Mouse (Mus musculus) frontal cortex, adult 2 months (tissue): Measurements from ENCODE around the gene Atxn1. TPM values are rescaled to one million over a fixed set of nuclear protein-coding genes. Genes with fewer than 3 reads are reported as not detected.

Experiments used
- DNase-seq, 2 experiments: peaks; one replicate each; pipeline ENCODE4 v3.0.0; 2022; ENCODE audit warnings: low spot score in 1 of 2; ENCODE audit errors: extremely low spot score in 1 of 2
- polyA plus RNA-seq: library from polyadenylated mRNA; depleted of rRNA; stranded (reverse); fragments of >200 nt; gene quantifications from 2 replicates; pipeline ENCODE4 v1.2.3, GENCODE M21; 2012

Gene Atxn1
- polyA plus RNA-seq, 1 experiment: 27.3 TPM

DNA sequence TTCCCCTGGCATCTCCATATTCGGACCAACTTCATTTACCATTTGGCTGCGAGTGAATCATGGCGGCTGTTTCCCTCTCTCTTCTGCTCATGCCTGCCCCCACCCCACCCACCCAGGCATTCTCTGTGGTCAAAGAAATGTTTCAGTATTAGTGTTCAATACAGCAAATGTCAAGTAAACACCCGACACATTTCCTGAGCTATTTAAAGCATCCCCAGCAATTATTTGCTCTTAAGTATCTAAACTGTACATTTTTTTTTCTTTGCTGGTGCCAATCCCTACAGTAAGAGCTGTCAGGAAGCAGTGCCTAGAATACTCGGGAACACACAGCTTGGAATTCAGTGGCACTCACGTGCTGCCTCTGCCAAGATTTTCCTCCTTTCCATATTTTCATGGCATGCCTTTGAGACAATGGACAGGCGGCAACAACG, 32.3 kb downstream of the Atxn1 start:
- DNase-seq: no peak

- DNase-seq: no peak
Observed at GRCm38 (mm10) chr13:45931891-45932290, 32.9 kb downstream of the Atxn1 start.

DNA sequence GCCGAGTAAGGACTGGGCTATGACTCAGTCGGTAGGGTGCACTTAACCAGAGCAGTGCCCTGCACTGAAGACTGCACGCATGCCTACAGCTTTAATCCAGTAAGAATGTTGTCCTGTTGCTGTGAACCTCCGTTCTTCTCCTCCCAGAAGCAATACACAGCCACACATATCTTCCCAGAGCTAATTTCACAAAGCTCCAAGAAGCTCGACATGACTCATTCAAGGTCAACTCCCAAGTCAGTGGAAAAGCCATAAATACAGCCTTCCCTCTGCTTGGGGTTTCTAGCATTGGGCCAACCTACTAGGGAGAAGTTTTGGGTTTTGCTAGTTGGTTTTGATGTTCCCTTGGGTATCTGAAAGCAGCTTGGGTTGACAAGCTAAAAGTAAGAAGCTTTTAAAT, 33.6 kb downstream of the Atxn1 start:
- no peak for DNase-seq

GRCm38 (mm10) chr13:45929744-45930143, 35.1 kb downstream of the Atxn1 start:
- no peak for DNase-seq

GRCm38 (mm10) chr13:45925294-45925693, 39.5 kb downstream of the Atxn1 start:
- no peak for DNase-seq

DNA sequence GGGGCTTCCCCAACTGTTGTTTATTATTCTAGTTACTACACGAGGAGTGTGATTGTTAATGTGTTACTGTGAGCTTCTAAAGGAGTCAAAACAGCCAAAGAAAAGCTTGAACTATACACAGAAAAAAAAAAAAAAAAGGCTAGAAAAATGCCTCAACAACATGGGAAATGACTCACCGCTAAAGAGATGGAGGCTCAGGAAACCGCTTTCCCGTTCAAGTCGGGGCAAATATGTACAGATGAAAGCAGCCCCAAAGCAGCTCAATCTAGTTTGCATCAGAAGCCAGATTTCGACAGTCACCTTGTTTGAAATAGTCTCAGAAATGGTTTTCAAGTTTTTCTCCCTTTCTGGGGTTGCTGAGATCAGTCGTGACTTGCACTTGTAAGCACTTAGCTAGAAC, 40.3 kb downstream of the Atxn1 start:
- no peak for DNase-seq

DNA sequence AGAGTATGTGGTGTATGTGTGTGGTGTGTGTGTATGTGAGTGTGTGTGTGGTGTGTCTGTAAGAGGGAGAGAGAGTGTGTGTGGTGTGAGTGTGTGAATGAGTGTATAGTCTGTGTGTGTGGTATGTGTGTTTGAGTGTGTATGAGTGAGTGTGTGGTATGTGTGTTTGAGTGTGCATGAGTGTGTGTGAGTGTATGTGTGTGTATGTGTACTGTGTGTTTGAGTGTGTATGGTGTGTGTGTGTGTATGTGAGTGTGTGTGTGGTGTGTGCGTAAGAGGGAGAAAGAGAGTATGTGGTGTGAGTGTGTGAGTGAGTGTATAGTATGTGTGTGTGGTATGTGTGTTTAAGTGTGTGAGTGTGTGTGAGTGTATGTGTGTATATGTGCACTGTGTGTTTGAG, 41.7 kb downstream of the Atxn1 start:
- DNase-seq: no peak

GRCm38 (mm10) chr13:45922467-45922866, 42.3 kb downstream of the Atxn1 start:
- DNase-seq: no peak

DNA sequence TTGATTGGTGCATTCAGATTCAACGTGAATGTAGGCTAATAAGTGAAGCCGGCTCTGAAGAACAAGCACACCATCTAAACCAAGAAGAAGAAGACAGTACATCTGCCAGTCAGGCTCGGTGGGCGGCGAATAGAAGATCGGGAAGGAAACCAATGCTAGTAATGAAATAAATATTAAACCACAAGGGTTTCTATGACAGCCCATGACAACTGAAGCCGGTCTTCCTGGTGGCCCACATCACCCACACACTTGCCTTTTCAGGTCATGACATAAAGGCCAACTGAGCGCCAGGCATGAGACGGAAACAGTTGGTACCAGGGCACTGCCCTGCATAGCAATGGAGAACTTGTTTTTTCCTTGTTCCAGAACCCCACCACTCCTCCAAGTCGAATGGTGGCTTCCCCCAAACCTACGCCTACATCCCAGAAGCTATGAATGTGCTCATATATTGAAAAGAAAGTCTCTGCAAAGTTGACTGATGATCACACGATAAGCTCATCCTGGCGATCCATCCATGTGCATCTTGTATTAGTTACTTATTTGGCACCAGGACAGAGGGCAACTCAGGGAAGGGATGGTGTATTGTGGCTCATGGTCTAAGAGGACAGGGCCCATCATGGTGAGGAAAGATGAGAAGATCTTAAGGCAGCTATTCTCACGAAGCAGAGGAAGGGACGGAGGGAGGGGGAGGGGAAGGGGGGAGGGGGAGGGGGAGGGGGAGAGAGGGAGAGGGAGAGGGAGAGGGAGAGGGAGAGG, 45.7 kb downstream of the Atxn1 start:
- no peak for DNase-seq

DNA sequence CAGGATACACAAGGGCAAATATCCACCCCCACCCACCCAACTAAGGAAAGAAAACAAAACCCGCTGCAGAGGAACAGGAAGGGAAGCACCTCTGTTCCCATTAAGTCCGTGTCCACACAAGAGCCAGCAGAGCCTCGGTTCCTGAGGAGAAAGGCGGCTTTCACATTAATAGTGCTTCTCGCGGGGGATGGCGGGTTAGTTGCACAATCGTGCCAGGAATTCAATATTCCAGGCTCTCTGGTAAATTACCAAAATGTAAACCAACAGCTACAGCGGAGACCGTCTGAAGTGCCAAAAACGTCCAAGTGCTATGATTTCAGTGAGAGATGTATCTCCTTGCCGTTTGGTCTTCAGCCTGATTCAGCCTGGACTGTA, 46.8 kb downstream of the Atxn1 start:
- no peak for DNase-seq

DNA sequence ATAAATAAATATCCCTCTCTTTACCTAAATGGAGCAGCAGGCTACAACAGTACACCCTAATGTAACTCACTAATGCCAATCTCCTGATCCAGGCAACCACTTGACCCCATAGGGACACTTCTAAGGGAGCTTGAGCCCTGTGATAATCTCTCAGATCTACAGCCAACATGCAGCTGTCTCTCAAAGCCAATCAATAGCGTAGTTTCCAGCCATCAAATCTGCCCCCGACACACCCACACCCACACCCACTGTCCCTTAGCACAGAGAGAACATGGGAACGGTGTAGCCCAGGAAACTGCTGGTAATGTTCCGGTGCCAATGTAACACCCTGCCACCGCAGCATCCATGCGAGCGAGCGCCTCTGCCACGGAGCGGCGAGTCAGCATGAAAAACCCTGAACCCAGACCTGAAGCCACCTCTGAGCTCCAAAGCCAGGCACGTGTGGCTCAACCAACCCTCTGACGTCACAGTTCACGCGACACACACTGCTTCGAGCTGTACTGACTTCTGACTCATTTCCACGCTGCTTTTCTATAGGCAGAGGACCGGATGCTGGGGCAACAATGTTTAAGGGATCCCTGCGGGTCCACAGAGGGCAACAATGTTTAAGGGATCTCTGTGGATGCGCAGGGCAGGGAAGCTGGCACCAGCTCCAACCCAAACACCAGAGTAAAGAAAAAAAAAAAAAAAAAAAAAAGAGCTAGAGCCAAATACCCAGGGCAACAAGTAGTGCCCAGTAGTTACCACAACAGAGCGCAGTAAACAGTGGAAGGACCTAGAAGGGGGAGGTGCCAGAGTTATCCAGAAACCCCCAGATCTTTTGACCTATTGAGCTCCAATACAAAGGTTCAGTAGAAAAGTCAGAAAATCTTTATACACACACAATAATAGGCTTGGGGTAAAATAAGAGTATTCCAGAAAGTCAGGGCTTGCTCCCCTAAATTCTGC, 47.5 kb downstream of the Atxn1 start:
- DNase-seq: no peak

GRCm38 (mm10) chr13:45915921-45916320, 48.9 kb downstream of the Atxn1 start:
- no peak for DNase-seq

- DNase-seq: no peak
Observed at GRCm38 (mm10) chr13:45915026-45915425, 49.8 kb downstream of the Atxn1 start.

DNA sequence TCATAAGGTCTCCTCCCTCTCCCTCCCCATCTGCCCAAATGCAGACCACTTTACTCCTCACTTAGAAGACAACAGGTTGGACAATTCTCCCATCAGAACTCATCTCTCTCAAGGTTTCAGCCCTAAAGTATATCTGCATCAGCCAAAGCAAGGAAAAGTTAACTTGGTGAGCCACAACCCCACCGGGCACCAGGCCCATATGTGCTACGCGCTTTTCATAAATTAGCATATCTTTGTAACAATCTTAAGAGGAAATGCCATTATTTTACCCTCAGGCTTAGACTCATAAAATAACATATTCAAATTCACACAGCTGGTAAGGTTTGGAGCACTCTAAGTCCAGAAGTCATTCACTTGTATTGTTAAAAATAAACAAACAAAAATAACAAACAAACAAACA, 50.7 kb downstream of the Atxn1 start:
- no peak for DNase-seq

- peak in 1 of 2 experiments; percentile 52 for DNase-seq
Observed at GRCm38 (mm10) chr13:45911848-45912247, 53.0 kb downstream of the Atxn1 start.

GRCm38 (mm10) chr13:45911069-45911468, 53.7 kb downstream of the Atxn1 start:
- no peak for DNase-seq

DNA sequence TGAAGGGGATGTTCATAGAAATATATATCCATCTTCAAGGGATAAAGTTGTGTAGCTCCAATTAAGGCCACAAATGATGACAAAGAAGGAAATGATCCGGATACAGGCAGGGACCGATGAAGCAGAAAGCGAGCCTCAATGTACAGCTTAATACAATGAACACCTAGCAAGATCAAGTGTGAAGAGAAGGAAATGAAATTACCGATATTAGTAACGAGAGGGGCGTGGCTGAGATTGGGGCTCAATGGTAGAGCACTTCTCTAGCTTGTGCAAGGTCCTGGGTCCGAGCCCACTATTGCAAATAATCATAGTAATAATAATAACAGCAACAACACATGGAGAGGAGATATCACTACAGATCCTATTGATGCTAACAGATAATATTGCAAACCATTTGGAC, 54.5 kb downstream of the Atxn1 start:
- DNase-seq: no peak

DNA sequence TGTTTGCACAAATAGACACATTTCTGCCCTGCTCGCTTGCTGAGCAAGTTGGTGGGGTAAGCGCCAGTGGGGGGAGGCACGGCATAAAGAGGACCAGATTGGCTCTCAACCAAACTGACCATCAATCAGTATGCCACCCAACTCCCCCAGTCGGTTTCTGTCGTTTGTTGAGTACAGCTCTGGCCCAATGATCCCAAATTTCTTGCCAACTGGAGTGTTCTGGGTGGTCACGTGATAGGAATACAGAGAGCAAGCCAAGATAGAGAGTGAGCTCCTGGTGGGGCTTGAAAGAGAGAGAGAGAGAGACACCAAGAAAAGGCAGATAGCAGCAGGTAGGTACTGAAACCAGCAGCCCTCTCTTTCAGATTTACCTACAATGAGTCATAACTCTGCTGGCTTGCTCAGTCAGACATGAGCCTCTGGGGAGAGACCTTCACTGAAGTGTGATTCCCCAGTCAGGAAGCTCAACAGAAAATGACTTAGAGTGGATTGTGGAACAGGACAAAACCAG, 57.6 kb downstream of the Atxn1 start:
- DNase-seq: peak in 1 of 2 experiments; percentile 46

DNA sequence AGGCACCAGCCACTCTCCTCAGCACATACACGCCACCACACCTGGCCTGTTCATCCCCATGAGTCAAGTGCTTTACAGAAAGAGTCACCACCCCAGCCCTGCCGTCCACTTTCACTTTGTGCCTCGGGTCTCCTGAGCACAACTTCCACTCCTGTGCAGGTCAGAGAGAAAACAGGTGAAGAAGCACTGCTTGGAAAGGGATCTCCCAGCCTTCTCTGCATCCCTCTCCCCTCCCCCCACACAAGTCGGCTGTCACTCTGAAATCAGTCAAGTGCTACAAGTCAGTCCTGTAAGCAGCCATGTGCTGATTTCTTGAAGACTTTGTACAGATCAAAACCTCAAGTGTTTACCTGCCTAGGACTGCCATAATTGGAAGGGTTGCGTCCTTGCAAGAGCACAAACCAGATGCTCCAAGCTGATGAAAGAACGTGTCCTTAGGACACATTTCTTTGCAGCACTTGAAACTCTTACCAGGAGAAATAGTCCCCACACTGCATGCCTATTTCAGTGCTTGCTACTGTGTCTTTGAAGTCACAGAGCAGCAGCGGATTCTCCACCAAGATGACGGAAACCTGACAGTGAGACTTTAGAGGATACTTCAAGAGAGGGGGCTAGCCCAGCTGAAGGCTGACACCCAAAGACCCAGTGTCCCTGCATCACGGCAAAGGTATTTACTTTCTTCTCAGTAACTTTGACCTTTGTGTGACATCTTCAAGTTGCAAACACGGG, 58.2 kb downstream of the Atxn1 start:
- no peak for DNase-seq

DNA sequence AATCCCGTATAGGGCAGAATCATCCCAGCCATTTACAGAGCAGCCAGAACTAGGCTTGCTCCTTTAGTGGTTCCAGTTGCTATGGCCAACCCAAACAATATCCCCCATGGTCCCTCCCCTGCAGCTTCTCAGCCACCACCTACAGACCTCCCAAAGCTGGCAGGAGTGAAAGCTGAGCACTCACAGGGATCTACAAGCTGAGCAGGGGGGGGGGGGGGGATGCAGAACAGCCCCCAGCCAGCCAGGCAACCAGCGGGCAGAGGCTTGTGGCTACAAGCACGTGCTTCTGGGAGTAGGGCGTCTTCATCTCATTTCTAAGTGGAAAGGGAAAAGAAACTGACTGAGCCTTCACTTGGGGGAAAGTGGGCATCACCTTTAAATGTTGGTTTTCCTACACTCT, 59.9 kb downstream of the Atxn1 start:
- no peak for DNase-seq

GRCm38 (mm10) chr13:45904456-45904855, 60.4 kb downstream of the Atxn1 start:
- DNase-seq: no peak
